14 mouse cellular contexts compared by ENCODE assay signal in the genomic region with DNA sequence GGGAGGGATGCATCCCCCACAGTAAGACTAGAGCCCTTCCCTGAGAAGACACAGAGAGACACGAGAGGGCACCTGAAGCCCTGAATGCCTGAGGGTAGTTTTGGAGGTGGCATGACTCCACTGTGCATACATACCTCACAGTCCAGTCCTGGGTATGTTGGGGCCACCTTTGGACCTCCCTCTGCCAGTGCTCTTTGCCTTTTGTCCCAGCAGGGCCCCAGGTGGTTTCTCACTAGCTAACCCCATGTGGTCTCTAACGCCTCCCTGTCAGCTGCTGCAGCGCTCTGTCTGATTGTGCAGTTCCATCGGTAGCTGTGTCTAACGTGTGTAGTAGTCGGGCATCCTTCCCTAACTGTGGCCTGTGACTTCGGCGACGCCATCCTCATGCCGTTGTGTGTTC.
DNase-seq lines count a peak whose midpoint lies in the region; ATAC-seq and TF ChIP-seq lines count a peak whose summit lies in the region.
"Had no signal": no experiment of that assay in that cellular context is flagged by ENCODE, and none has a peak within 500 bp of the region (broad histone marks: within the 10 kb centered on the region; RNA-seq: fewer than 3 reads in every experiment).

No protein-coding gene starts in this region.

- ATAC-seq in kidney, postnatal 0 days (replicated peaks; ENCODE audit: low FRiP score, low read depth), result 0 out of 2 replicates have a peak, but pooled peaks have one; percentile 26
- ATAC-seq in kidney, embryonic 15.5 days (replicated peaks; ENCODE audit: low FRiP score), result no peak
- ATAC-seq in midbrain, postnatal 0 days (ENCODE audit: low FRiP score), result no peak
- no peak for ATAC-seq in CD4-positive, CD25-positive, alpha-beta regulatory T cell, adult 4 months
- ATAC-seq: Patski had no signal

- no peak for TF ChIP-seq CTCF in cerebellum, adult 2 months (IDR thresholded peaks at IDR 0.05; ENCODE audit: borderline replicate concordance, insufficient read depth, low read depth, low read length)
- TF ChIP-seq CTCF in kidney, postnatal 0 days (IDR thresholded peaks at IDR 0.05; ENCODE audit: low read depth), result no peak
- TF ChIP-seq CTCF in midbrain, postnatal 0 days (IDR thresholded peaks at IDR 0.05), result no peak

- DNase-seq in cerebellum, adult 2 months, result no peak
- no peak for DNase-seq in cerebellum, adult 18-20 months
- no peak for DNase-seq in kidney, postnatal 0 days (ENCODE audit: low spot score)
- DNase-seq in kidney, postnatal 36 days, result peak; percentile 28 to 44
- no peak for DNase-seq in midbrain, postnatal 0 days (ENCODE audit: low spot score)
- DNase-seq in Muller cell, postnatal 12 days (ENCODE audit: inconsistent ontology term), result no peak
- DNase-seq: adrenal gland, adult 2 months; heart, adult 18-20 months; spleen, adult 18-20 months; thymus, postnatal 25 days had no signal

- peaks cover 43% of the 10 kb centered on the region for H3K4me1 ChIP-seq in cerebellum, adult 2 months (ENCODE audit: control insufficient read depth, insufficient read depth, low read length)
- H3K4me1 ChIP-seq in kidney, postnatal 0 days (replicated peaks; ENCODE audit: insufficient read depth, low read length), result no peaks in the 10 kb centered on the region
- H3K4me1 ChIP-seq in kidney, embryonic 15.5 days, result peaks cover 7% of the 10 kb centered on the region; the same call in 1 of the 2 replicates
- H3K4me1 ChIP-seq in midbrain, postnatal 0 days (ENCODE audit: insufficient read depth, low read length), result no peaks in the 10 kb centered on the region

- no peaks in the 10 kb centered on the region for H3K9me3 ChIP-seq in kidney, postnatal 0 days (replicated peaks; ENCODE audit: low read length)
- no peaks in the 10 kb centered on the region for H3K9me3 ChIP-seq in kidney, embryonic 15.5 days (replicated peaks)
- no peaks in the 10 kb centered on the region for H3K9me3 ChIP-seq in midbrain, postnatal 0 days (ENCODE audit: low read length)

- 0 out of 2 replicates have a peak overlapping the region, but pooled peaks have one; percentile 20 for H3K27ac ChIP-seq in cerebellum, adult 2 months (ENCODE audit: insufficient read depth, low read length)
- H3K27ac ChIP-seq in kidney, postnatal 0 days, result no peak overlapping the region
- no peak overlapping the region for H3K27ac ChIP-seq in kidney, embryonic 15.5 days
- peak overlapping the region; percentile 55 for H3K27ac ChIP-seq in midbrain, postnatal 0 days (ENCODE audit: low read depth, low read length)
- H3K27ac ChIP-seq: stomach, postnatal 0 days had no signal

- H3K4me2 ChIP-seq in kidney, postnatal 0 days (ENCODE audit: low read length), result no peak overlapping the region
- H3K4me2 ChIP-seq in kidney, embryonic 15.5 days, result no peak overlapping the region
- H3K4me2 ChIP-seq in midbrain, postnatal 0 days (ENCODE audit: low read depth, low read length, poor library complexity, severe bottlenecking), result no peak overlapping the region

- H3K9ac ChIP-seq in kidney, postnatal 0 days (ENCODE audit: low read depth, low read length), result no peak overlapping the region
- no peak overlapping the region for H3K9ac ChIP-seq in kidney, embryonic 15.5 days
- no peak overlapping the region for H3K9ac ChIP-seq in midbrain, postnatal 0 days (replicated peaks; ENCODE audit: low read length, poor library complexity, severe bottlenecking)

- WGBS in cerebellum, adult 2 months, result 42% methylated on average over 10 of the region's 10 CpGs
- 59% methylated on average over 10 of the region's 10 CpGs for WGBS in kidney, postnatal 0 days
- WGBS in kidney, embryonic 15.5 days, result 59% methylated on average over 10 of the region's 10 CpGs
- WGBS in midbrain, postnatal 0 days, result 59% methylated on average over 10 of the region's 10 CpGs

- no peaks in the 10 kb centered on the region for H3K36me3 ChIP-seq in kidney, postnatal 0 days (ENCODE audit: insufficient read depth, low read length)
- H3K36me3 ChIP-seq in kidney, embryonic 15.5 days, result peaks cover 23% of the 10 kb centered on the region
- H3K36me3 ChIP-seq in midbrain, postnatal 0 days (ENCODE audit: insufficient read depth, low read length), result peaks cover 9% of the 10 kb centered on the region; the same call in 1 of the 2 replicates

- H3K27me3 ChIP-seq in cerebellum, adult 2 months (ENCODE audit: control insufficient read depth, insufficient read depth, low read length), result no peaks in the 10 kb centered on the region
- no peaks in the 10 kb centered on the region for H3K27me3 ChIP-seq in kidney, postnatal 0 days (ENCODE audit: insufficient read depth, low read length)
- H3K27me3 ChIP-seq in kidney, embryonic 15.5 days, result no peaks in the 10 kb centered on the region
- no peaks in the 10 kb centered on the region for H3K27me3 ChIP-seq in midbrain, postnatal 0 days (ENCODE audit: insufficient read depth, low read length)
- H3K27me3 ChIP-seq: Patski had no signal

- H3K4me3 ChIP-seq in cerebellum, adult 2 months (replicated peaks; ENCODE audit: insufficient read depth, low read depth, low read length), result no peak overlapping the region
- H3K4me3 ChIP-seq in kidney, postnatal 0 days (replicated peaks; ENCODE audit: low read depth, low read length), result no peak overlapping the region
- H3K4me3 ChIP-seq in kidney, embryonic 15.5 days (replicated peaks), result no peak overlapping the region
- no peak overlapping the region for H3K4me3 ChIP-seq in midbrain, postnatal 0 days (ENCODE audit: low read depth, low read length)

- TF ChIP-seq POLR2A in cerebellum, adult 2 months (IDR thresholded peaks at IDR 0.05; ENCODE audit: borderline replicate concordance, insufficient read depth, low read length), result no peak

Comparison
In these comparisons a context has a peak if more than half of its experiments do, and no peak if none do; other contexts are left out.
1. DNase-seq: peak in kidney, postnatal 36 days (2 of 2); none in cerebellum, adult 2 months (0 of 2), cerebellum, adult 18-20 months (0 of 2), kidney, postnatal 0 days (single experiment), midbrain, postnatal 0 days (single experiment) and Muller cell, postnatal 12 days (single experiment).
2. H3K27ac ChIP-seq: peak in cerebellum, adult 2 months (single experiment) and midbrain, postnatal 0 days (single experiment); none in kidney, postnatal 0 days (single experiment) and kidney, embryonic 15.5 days (single experiment).